Mouse (Mus musculus): ENCODE data around the gene Loxl1. TPM values are rescaled to one million over a fixed set of nuclear protein-coding genes. Genes with fewer than 3 reads are reported as not detected.

Gene Loxl1
- polyA plus RNA-seq, 1 experiment = not detected

GRCm38 (mm10) chr9:58316784-58317183 is 3.8 kb upstream of the Loxl1 start:
- no peak overlapping the region for H3K4me3 ChIP-seq (ENCODE audit: insufficient read depth, low read depth, low read length)
- 87% methylated on average over 7 of the region's 7 CpGs for WGBS
- no peak overlapping the region for H3K27ac ChIP-seq (ENCODE audit: insufficient read depth, low read depth, low read length)
- H3K4me1 ChIP-seq (ENCODE audit: control insufficient read depth, insufficient read depth, low read length) = peaks cover 25% of the 10 kb centered on the region
- TF ChIP-seq POLR2A (IDR thresholded peaks at IDR 0.05; ENCODE audit: insufficient read depth, low read depth, low read length) (no peak), CTCF (IDR thresholded peaks at IDR 0.05; ENCODE audit: insufficient read depth, low read depth, low read length) (no peak)

GRCm38 (mm10) chr9:58315850-58316249 is 2.9 kb upstream of the Loxl1 start:
- Histone ChIP-seq H3K27ac (ENCODE audit: insufficient read depth, low read depth, low read length) (no peak overlapping the region; the same call in 1 of the 2 replicates), H3K4me3 (ENCODE audit: insufficient read depth, low read depth, low read length) (no peak overlapping the region), H3K4me1 (ENCODE audit: control insufficient read depth, insufficient read depth, low read length) (peaks cover 25% of the 10 kb centered on the region)
- WGBS = 84% methylated on average over 2 of the region's 2 CpGs
- TF ChIP-seq CTCF (IDR thresholded peaks at IDR 0.05; ENCODE audit: insufficient read depth, low read depth, low read length) (no peak), POLR2A (IDR thresholded peaks at IDR 0.05; ENCODE audit: insufficient read depth, low read depth, low read length) (no peak)

DNA sequence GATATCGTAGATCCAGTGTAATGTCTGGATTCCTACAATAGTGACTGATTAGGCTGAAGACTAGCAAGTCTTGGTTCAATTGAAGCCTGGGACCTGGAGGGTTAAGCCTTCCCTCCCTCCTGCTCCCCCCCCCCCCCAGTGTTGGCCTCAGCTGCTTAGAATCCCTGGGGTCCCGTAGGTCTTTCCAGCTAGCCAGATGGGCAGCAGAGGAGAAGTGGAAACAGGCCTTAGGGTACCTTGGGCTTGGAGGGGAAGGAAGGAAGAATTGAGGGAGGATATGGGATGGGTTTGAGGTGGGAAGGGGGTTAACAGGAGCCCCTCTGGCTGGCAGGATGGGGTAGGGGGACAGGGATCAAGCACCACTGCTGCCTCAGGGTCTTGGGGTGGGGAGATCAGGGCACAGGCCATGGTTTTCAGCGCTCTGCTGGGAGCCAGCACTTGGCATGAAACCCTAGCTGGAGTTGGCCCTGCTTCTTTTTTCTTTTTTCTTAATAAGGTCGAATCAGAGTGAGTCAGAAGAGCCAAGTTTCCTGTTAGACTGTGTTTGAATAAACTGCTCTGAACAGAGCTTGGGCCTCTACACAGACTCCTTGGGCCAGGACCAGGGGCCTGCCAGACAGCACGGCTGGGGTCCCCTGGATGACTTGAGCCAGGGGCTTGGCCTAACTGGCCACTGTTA is 1.8 kb upstream of the Loxl1 start:
- H3K4me3 ChIP-seq (ENCODE audit: insufficient read depth, low read depth, low read length) = no peak overlapping the region
- H3K27ac ChIP-seq (ENCODE audit: insufficient read depth, low read depth, low read length) = peak overlapping the region; percentile 36; the same call in 1 of the 2 replicates
- no peak for TF ChIP-seq CTCF (IDR thresholded peaks at IDR 0.05; ENCODE audit: insufficient read depth, low read depth, low read length)
- no peak for TF ChIP-seq POLR2A (IDR thresholded peaks at IDR 0.05; ENCODE audit: insufficient read depth, low read depth, low read length)
- WGBS = 42% methylated on average over 5 of the region's 5 CpGs
- peaks cover 29% of the 10 kb centered on the region for H3K4me1 ChIP-seq (ENCODE audit: control insufficient read depth, insufficient read depth, low read length)

DNA sequence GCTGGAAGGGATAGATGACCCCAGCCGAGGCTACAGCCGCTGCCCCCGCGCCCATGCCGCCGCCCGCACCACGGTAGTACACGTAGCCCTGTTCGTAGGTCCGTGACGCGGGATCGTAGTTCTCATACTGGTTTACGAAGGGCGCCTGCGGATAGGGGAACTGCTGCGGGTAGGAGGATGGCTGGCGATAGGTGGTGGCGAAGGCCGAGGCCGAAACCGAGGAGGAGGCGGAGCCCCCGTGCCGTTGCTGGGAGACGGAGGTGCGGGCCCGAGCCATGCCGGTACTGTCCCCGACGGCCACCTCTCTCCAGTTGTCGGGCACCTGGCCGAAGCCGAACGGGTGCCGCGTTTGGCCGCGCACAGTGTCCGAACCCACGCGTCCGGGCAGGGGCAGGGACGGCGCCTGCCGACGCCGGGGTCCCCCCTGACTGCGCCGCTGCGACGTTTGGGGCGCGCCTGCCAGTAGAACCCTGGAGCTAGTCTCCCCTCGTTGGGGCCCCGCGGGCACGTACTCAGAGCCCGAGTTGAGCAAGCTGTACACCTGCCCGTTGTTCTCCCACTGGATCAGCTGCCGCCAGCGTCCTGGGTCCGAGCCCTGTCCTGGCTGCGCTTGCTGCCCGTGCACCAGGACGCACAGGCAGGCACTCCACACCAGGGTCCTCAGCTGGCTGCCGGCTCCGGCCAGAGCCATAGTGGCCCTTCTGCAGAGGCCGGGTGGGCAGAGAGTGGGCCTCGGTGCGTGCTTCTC is 616 bp downstream of the Loxl1 start:
- Histone ChIP-seq H3K27ac (ENCODE audit: insufficient read depth, low read depth, low read length) (no peak overlapping the region), H3K4me1 (ENCODE audit: control insufficient read depth, insufficient read depth, low read length) (peaks cover 41% of the 10 kb centered on the region), H3K4me3 (ENCODE audit: insufficient read depth, low read depth, low read length) (peak overlapping the region; percentile 36)
- no peak for TF ChIP-seq POLR2A (IDR thresholded peaks at IDR 0.05; ENCODE audit: insufficient read depth, low read depth, low read length)
- no peak for TF ChIP-seq CTCF (IDR thresholded peaks at IDR 0.05; ENCODE audit: insufficient read depth, low read depth, low read length)
- 8% methylated on average over 72 of the region's 72 CpGs for WGBS

- WGBS = 81% methylated on average over 33 of the region's 33 CpGs
- no peak for TF ChIP-seq CTCF (IDR thresholded peaks at IDR 0.05; ENCODE audit: insufficient read depth, low read depth, low read length)
- TF ChIP-seq POLR2A (IDR thresholded peaks at IDR 0.05; ENCODE audit: insufficient read depth, low read depth, low read length) = no peak
- H3K4me1 ChIP-seq (ENCODE audit: control insufficient read depth, insufficient read depth, low read length) = peaks cover 38% of the 10 kb centered on the region
These were observed 1.6 kb downstream of the Loxl1 start for GRCm38 (mm10) chr9:58311191-58311910.

GRCm38 (mm10) chr9:58310043-58310660 is 2.8 kb downstream of the Loxl1 start:
- TF ChIP-seq CTCF (IDR thresholded peaks at IDR 0.05; ENCODE audit: insufficient read depth, low read depth, low read length) (no peak), POLR2A (IDR thresholded peaks at IDR 0.05; ENCODE audit: insufficient read depth, low read depth, low read length) (no peak)
- Histone ChIP-seq H3K4me3 (ENCODE audit: insufficient read depth, low read depth, low read length) (no peak overlapping the region), H3K27ac (ENCODE audit: insufficient read depth, low read depth, low read length) (no peak overlapping the region), H3K4me1 (ENCODE audit: control insufficient read depth, insufficient read depth, low read length) (peaks cover 37% of the 10 kb centered on the region)
- 75% methylated on average over 14 of the region's 14 CpGs for WGBS

More at GRCm38 (mm10) chr9:58311191-58311910, 1.6 kb downstream of the Loxl1 start:
- no peak overlapping the region for H3K4me3 ChIP-seq (ENCODE audit: insufficient read depth, low read depth, low read length)
- H3K27ac ChIP-seq (ENCODE audit: insufficient read depth, low read depth, low read length) = no peak overlapping the region

DNA sequence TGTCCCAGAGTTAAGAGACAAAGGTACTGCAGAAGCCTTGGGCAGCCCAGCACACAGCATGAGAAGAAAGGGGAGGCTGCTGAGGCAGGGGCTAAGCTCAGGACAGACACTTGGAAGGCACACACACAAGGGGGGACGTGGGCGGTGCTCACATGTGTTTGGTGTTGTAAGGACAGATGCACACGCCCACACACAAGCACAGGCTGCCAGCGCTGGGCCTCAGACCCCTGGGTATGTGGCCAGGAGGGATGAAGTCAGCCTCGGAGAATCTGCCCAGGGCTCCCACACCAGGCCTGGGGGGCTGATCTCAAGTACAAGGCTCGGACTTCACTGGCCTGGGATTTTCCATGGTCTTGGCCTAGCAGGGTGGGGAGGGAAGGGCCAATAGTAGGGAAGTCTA is 4.6 kb downstream of the Loxl1 start:
- 38% methylated on average over 6 of the region's 6 CpGs for WGBS
- TF ChIP-seq CTCF (IDR thresholded peaks at IDR 0.05; ENCODE audit: insufficient read depth, low read depth, low read length) (no peak), POLR2A (IDR thresholded peaks at IDR 0.05; ENCODE audit: insufficient read depth, low read depth, low read length) (no peak)
- H3K4me1 ChIP-seq (ENCODE audit: control insufficient read depth, insufficient read depth, low read length) = peaks cover 32% of the 10 kb centered on the region
- H3K27ac ChIP-seq (ENCODE audit: insufficient read depth, low read depth, low read length) = no peak overlapping the region
- no peak overlapping the region for H3K4me3 ChIP-seq (ENCODE audit: insufficient read depth, low read depth, low read length)

- TF ChIP-seq POLR2A (IDR thresholded peaks at IDR 0.05; ENCODE audit: insufficient read depth, low read depth, low read length) = no peak
- TF ChIP-seq CTCF (IDR thresholded peaks at IDR 0.05; ENCODE audit: insufficient read depth, low read depth, low read length) = no peak
- Histone ChIP-seq H3K4me3 (ENCODE audit: insufficient read depth, low read depth, low read length) (no peak overlapping the region), H3K4me1 (ENCODE audit: control insufficient read depth, insufficient read depth, low read length) (peaks cover 21% of the 10 kb centered on the region), H3K27ac (ENCODE audit: insufficient read depth, low read depth, low read length) (no peak overlapping the region)
- WGBS = 61% methylated on average over 6 of the region's 6 CpGs
These were observed 7.3 kb downstream of the Loxl1 start for GRCm38 (mm10) chr9:58305686-58306085.
